Mouse (Mus musculus) spleen, embryonic (tissue): ENCODE measurements around the gene Bbs1.

ENCODE experiments used
- CTCF ChIA-PET: fragments of 350-600 bp; sonication (Branson Sonifier 250); formaldehyde crosslinking; loops from one replicate; lab custom pipeline; 2022; lab: Charles Lee

The Bbs1 gene

DNA sequence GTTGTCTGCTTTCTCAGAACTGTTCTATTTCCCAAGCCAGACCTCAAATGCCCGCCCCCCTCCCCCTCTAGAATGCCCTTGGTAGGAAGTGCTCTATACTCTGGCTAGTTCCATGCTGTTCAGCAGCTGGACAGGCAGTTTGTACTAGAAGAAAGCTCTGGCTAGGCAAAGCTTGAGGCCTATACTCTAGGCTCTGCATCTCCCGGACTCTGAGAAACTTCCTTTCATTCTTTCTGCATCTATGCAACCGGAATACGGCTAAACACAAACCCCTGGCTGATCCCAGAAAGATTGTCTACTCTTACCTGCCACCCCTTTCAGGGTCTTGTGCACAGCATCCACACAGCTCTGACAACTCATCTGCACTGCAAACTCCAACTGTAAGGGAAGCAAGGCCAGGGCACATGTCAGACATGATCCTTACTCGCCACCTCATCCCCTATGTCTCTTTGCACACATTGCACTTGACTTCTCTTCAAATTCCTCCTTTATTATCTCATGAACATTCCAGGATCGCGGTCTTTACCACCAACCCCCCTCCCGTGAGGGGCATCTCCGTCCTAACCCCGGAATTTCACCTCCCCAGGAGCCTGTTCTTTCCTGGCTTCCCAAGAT is 67.8 kb downstream of the Bbs1 start:
- CTCF ChIA-PET, result interaction anchor here (0.8 kb wide), 1 partner anchor 64 kb away, joined by 4 read pairs; no protein-coding TSS in a partner anchor

GRCm38 (mm10) chr19:4837049-4837448 is 69.4 kb downstream of the Bbs1 start:
- CTCF ChIA-PET, result no interaction called here
